Mouse (Mus musculus) G1E (cell line): ENCODE results near the gene Lifr. TPM values are rescaled to one million over a fixed set of nuclear protein-coding genes. Genes with fewer than 3 reads are reported as not detected.
A peak's percentile ranks its signal among the peaks of the same experiment; 100 is the strongest.

Experiments used
- ATAC-seq: 2 replicates; pipeline ENCODE4 v1.8.0; 2016; ENCODE audit warnings: mild to moderate bottlenecking; ENCODE audit not compliant: insufficient number of reproducible peaks, poor library complexity, low FRiP score, severe bottlenecking; ENCODE audit errors: extremely low read depth
- DNase-seq: peaks from one replicate; pipeline ENCODE4 v3.0.0; 2012; ENCODE audit warnings: low spot score
- H3K27me3 ChIP-seq: 2 replicates; pipeline ENCODE4 v1.6.1; 2012; ENCODE audit warnings: mild to moderate bottlenecking, low read length, inconsistent platforms; ENCODE audit not compliant: insufficient read depth
- H3K36me3 ChIP-seq: replicated peaks from 2 replicates; pipeline ENCODE3; 2012; ENCODE audit warnings: mild to moderate bottlenecking, inconsistent platforms
- H3K4me1 ChIP-seq: 2 replicates; pipeline ENCODE4 v1.6.1; 2012; ENCODE audit warnings: low read depth, low read length, inconsistent platforms, mixed read lengths; ENCODE audit not compliant: insufficient read depth
- H3K4me3 ChIP-seq: 2 replicates; pipeline ENCODE4 v1.5.1; 2012; ENCODE audit warnings: low read depth, mild to moderate bottlenecking, inconsistent platforms, low read length, moderate library complexity, mixed read lengths
- H3K9me3 ChIP-seq: replicated peaks from 2 replicates; pipeline ENCODE4 v1.6.1; 2012; ENCODE audit warnings: inconsistent platforms
- CTCF ChIP-seq: IDR thresholded peaks from 2 replicates; pipeline ENCODE4 v1.5.1; 2012; ENCODE audit warnings: low read depth, low read length, inconsistent platforms, mixed read lengths
- GATA1 ChIP-seq: IDR thresholded peaks from 2 replicates; pipeline ENCODE4 v1.6.1; 2012; ENCODE audit warnings: borderline replicate concordance, low read length, inconsistent platforms, mixed read lengths
- GATA2 ChIP-seq: IDR thresholded peaks from 2 replicates; pipeline ENCODE4 v1.6.1; 2012; ENCODE audit warnings: low read depth, low read length, inconsistent platforms, borderline replicate concordance
- POLR2AphosphoS5 ChIP-seq: IDR thresholded peaks from 2 replicates; pipeline ENCODE4 v1.6.1; 2012; ENCODE audit warnings: low read depth, low read length, inconsistent platforms; ENCODE audit not compliant: insufficient replicate concordance
- TAL1 ChIP-seq: conservative IDR thresholded peaks from 2 replicates; pipeline ENCODE4 v1.6.1; 2012; ENCODE audit warnings: low read depth, low read length, inconsistent platforms, mixed read lengths
- polyA plus RNA-seq: library from polyadenylated mRNA; stranded (reverse); fragments of >175 nt; gene quantifications from 2 replicates; pipeline ENCODE4 v1.2.3, GENCODE M21; 2012
- total RNA-seq, 2 experiments: library from RNA; stranded (forward) in 1 of 2; stranded (reverse) in 1 of 2; fragments of 200-1000 nt in 1 of 2; fragments of >200 nt in 1 of 2; fragmentation: Nextera tagmentation in 1 of 2; gene quantifications; 2 replicates each; pipeline ENCODE4 v1.2.3; 2014 to 2017

Lifr gene
- total and polyA plus RNA-seq, 3 experiments = 0.11 TPM; not detected in 2

DNA sequence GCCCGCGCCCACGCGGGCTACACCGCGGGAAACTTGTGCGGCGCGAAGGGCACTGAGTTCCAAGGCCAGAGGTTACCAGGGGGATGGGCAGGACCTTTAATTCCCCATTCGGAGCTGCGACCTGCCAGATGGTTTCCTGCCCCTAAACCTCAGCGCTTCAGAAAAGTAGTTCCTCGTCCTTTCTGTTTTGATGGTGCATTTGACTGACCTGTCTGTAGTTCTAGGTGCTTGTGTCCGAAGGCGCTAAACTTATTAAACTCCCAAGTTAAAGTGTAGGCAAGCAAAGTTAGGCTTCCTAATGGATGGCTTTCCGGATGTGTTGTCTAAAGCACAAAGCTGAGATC, 39.5 kb downstream of the Lifr start:
- peaks cover 9% of the 10 kb centered on the region for H3K9me3 ChIP-seq
- no peaks in the 10 kb centered on the region for H3K36me3 ChIP-seq
- H3K27me3 ChIP-seq = peaks cover 11% of the 10 kb centered on the region; the same call in 1 of the 2 replicates
- no peaks in the 10 kb centered on the region for H3K4me1 ChIP-seq
- TF ChIP-seq GATA2 (no peak), GATA1 (no peak), TAL1 (no peak), POLR2AphosphoS5 (no peak), CTCF (no peak)
- DNase-seq (no peak), ATAC-seq (no peak)
- H3K4me3 ChIP-seq = no peak overlapping the region; the same call in 1 of the 2 replicates

DNA sequence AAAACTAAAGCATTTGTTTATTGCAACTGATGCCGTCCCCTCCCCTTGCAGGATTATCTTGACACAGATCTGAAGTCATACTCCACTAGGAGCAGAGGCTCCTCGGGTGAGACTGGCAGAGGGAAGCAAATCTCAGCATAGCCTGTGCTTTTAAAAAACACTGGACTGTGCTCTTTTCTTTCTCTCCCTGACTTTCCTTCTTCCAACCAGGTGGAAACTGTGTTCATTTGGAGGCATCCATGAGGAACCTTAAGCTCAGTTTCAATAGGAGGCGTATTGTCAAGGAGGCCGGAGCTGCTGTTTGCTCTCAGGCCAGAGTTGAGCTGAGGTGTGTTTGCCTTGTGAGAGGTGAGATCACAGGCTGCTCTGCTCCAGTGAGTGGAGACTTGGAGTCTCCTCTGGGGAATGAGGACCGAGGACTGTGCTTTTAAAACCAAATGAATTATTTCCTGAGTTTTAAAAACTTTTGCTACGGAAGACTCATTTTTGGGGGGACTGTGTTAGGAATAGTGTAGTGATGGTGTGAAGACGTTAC, 40.3 kb downstream of the Lifr start:
- ATAC-seq = no peak
- Histone ChIP-seq H3K4me1 (no peaks in the 10 kb centered on the region), H3K4me3 (no peak overlapping the region), H3K9me3 (peaks cover 9% of the 10 kb centered on the region), H3K27me3 (peaks cover 11% of the 10 kb centered on the region; the same call in 1 of the 2 replicates), H3K36me3 (no peaks in the 10 kb centered on the region)
- no peak for TF ChIP-seq GATA2
- no peak for TF ChIP-seq POLR2AphosphoS5
- no peak for TF ChIP-seq CTCF
- no peak for TF ChIP-seq GATA1
- TF ChIP-seq TAL1 = no peak
- no peak for DNase-seq

DNA sequence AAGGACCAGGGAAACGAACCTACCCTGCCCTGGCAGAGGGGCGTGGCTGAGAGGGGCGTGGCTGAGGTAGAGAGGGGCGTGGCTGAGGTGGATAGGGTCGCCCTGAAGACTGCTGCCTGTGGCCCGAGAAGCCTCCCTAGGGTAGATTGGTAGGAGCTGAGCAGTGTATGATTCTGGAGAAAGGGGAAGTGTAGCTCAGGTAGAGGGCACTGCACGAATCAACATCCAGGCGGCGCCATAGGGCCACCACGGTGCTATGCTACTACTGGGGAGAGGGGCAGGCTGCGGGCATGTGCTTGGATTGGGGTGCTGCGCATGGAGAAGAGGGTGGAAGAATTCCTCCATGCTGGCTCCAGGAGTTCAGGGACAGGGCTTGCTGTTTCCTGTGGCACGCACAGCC, 42.3 kb downstream of the Lifr start:
- H3K9me3 ChIP-seq = peaks cover 9% of the 10 kb centered on the region
- no peak for TF ChIP-seq TAL1
- TF ChIP-seq GATA2 = no peak
- TF ChIP-seq POLR2AphosphoS5 = no peak
- TF ChIP-seq CTCF = no peak
- TF ChIP-seq GATA1 = no peak
- H3K36me3 ChIP-seq = no peaks in the 10 kb centered on the region
- H3K27me3 ChIP-seq = peaks cover 14% of the 10 kb centered on the region
- H3K4me1 ChIP-seq = no peaks in the 10 kb centered on the region
- ATAC-seq (peak; percentile 22; the same call in 1 of the 2 replicates), DNase-seq (no peak)
- no peak overlapping the region for H3K4me3 ChIP-seq

DNA sequence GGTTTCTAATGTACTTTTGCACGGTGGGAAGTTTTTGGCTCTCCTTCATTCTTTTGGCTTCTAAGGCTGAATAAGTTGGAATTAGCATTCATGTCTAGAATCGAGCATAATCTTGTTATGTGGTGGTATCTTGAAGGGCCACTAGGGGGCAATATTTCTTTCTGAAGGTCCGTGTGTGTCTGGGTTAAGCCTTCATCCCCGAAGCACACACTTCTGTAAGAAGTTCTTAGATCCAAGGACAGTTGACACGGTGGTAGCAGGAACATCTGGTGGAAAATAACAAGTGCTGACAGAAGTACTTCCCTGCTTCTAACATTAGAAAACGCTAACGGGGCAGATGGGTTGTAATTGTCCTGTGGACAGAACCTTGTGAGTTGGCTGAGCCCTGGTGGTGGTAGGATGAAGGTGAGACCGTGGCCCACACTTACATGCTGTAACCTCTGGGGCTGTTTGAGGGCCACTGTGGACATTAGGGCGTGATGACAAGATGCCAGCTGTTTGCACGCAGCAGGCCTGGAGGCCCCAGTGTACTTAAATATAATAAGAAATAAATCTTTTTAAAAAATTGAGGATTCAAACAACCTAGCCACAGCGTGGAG, 44.1 kb downstream of the Lifr start:
- DNase-seq (no peak), ATAC-seq (no peak)
- Histone ChIP-seq H3K4me3 (no peak overlapping the region), H3K36me3 (no peaks in the 10 kb centered on the region), H3K4me1 (no peaks in the 10 kb centered on the region), H3K27me3 (peaks cover 17% of the 10 kb centered on the region), H3K9me3 (peaks cover 4% of the 10 kb centered on the region)
- no peak for TF ChIP-seq GATA2
- TF ChIP-seq POLR2AphosphoS5 = no peak
- TF ChIP-seq GATA1 = no peak
- no peak for TF ChIP-seq TAL1
- TF ChIP-seq CTCF = no peak; the same call in 1 of the 2 replicates

DNA sequence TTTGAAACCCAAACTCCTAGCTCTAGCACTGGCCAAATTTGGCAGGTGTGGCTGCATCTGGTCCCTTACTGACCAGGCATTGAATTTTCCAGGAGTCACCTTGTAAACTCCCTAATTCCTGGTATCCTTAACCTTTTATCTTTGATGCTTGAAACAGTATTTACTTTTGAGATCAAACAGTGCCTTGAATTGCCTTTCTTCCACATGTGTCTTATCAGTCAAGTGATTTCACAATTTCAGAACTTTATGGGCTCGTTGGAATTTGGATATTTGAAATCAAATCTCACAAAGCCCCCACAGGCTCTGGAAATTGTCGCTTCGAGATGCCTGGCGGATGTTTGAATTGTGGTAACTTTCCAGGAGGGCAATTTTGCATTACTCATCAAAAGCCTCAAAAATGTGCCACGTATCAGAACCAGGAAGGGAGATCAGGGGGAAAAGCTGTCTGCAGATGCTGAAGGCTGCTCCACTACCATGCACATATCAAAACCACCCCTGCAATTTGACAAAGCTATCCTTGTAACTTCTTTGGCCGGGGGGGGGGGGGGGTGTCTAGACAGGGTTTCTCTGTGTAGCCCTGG, 45.7 kb downstream of the Lifr start:
- Histone ChIP-seq H3K4me3 (no peak overlapping the region), H3K9me3 (no peaks in the 10 kb centered on the region), H3K4me1 (no peaks in the 10 kb centered on the region), H3K36me3 (no peaks in the 10 kb centered on the region), H3K27me3 (peaks cover 15% of the 10 kb centered on the region)
- TF ChIP-seq GATA2 (no peak), POLR2AphosphoS5 (no peak), GATA1 (no peak), TAL1 (no peak), CTCF (no peak)
- ATAC-seq = no peak
- DNase-seq = no peak

DNA sequence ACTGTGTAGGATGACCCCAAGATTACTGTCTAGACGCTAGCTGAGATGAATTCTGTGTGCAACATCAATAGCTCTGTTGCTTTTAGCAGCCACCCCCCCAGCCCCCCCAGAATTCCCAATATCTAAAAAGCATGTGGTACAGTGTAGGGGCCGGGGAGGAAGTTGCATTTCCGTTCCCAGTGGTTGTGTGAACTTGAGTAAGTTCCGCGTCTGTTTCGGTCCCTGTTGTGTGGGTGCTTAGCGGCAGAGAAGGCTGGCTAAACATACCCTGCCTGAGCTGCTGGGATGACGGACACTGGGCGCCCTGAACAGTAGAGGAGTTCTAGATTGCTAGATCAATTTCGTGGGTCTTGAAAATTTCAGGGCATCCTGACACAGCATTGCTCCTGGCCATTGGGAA, 46.5 kb downstream of the Lifr start:
- Histone ChIP-seq H3K4me1 (no peaks in the 10 kb centered on the region), H3K36me3 (no peaks in the 10 kb centered on the region), H3K27me3 (peaks cover 15% of the 10 kb centered on the region), H3K4me3 (no peak overlapping the region), H3K9me3 (no peaks in the 10 kb centered on the region)
- ATAC-seq (no peak), DNase-seq (no peak)
- TF ChIP-seq GATA1 (no peak), TAL1 (no peak), POLR2AphosphoS5 (no peak), GATA2 (no peak), CTCF (no peak)

DNA sequence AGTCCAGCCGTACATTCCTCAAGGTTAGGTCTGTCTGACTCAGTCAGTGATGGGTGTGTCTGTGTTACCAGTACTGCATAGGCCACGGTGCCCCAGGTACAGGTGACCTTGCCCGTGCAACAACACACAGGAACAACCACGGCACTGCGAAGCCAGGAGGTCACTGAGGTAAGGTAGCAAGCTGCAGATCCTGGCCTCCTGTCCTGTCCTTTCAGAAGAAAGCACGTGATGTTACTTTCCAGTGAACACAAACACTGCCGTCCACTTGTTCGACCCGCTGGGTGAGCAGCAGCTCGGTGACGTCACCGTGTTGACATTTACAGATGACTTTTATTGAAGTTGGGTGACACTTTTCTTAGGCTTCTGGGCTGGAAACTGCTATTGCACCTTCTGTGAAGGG, 47.2 kb downstream of the Lifr start:
- TF ChIP-seq POLR2AphosphoS5 = no peak
- Histone ChIP-seq H3K27me3 (peaks cover 14% of the 10 kb centered on the region), H3K4me1 (no peaks in the 10 kb centered on the region), H3K4me3 (no peak overlapping the region), H3K36me3 (no peaks in the 10 kb centered on the region), H3K9me3 (no peaks in the 10 kb centered on the region)
- DNase-seq = no peak
- ATAC-seq = no peak
